ENCODE assay signal across 8 mouse cellular contexts in genomic region chr9:109862397-109863044, GRCm38 (mm10). TPM values are rescaled to one million over a fixed set of nuclear protein-coding genes. Genes with fewer than 3 reads are reported as not detected.
DNase-seq lines count a peak whose midpoint lies in the region; ATAC-seq and TF ChIP-seq lines count a peak whose summit lies in the region.

No protein-coding gene starts in this region.

- H3K27me3 ChIP-seq in heart, embryonic 10.5 days (ENCODE audit: insufficient read depth, poor library complexity, severe bottlenecking), result no peaks in the 10 kb centered on the region
- H3K27me3 ChIP-seq in kidney, embryonic 14.5 days (ENCODE audit: control insufficient read depth, insufficient read depth, low read length), result no peaks in the 10 kb centered on the region
- H3K27me3 ChIP-seq in liver, embryonic 11.5 days (replicated peaks; ENCODE audit: control insufficient read depth, insufficient read depth, low read length), result no peaks in the 10 kb centered on the region
- H3K27me3 ChIP-seq in splenic B cell, adult 2 months (ENCODE audit: control insufficient read depth, insufficient read depth, low read length, poor library complexity, severe bottlenecking), result no peaks in the 10 kb centered on the region

- peak; percentile 95 for TF ChIP-seq CTCF in bone marrow, adult 2 months (IDR thresholded peaks at IDR 0.05; ENCODE audit: control insufficient read depth, insufficient read depth, low read length)
- peak; percentile 78 for TF ChIP-seq CTCF in embryonic fibroblast, embryonic 13.5 days (IDR thresholded peaks at IDR 0.05; ENCODE audit: borderline replicate concordance, insufficient read depth, low read length)

- ATAC-seq in kidney, embryonic 14.5 days (ENCODE audit: low FRiP score, low TSS enrichment), result peak; percentile 67
- peak; percentile 56 for ATAC-seq in liver, embryonic 11.5 days (replicated peaks; ENCODE audit: low FRiP score)

- H3K4me2 ChIP-seq in kidney, embryonic 14.5 days (replicated peaks; ENCODE audit: low read depth, low read length), result no peak overlapping the region; the same call in 1 of the 2 replicates
- peak overlapping the region; percentile 53 for H3K4me2 ChIP-seq in liver, embryonic 11.5 days

- H3K4me3 ChIP-seq in bone marrow, adult 2 months (replicated peaks; ENCODE audit: control insufficient read depth, low read depth, low read length), result peak overlapping the region; percentile 63
- H3K4me3 ChIP-seq in embryonic fibroblast, embryonic 13.5 days (ENCODE audit: insufficient read depth, low read length), result no peak overlapping the region
- peak overlapping the region; percentile 29; the same call in 1 of the 2 replicates for H3K4me3 ChIP-seq in heart, embryonic 10.5 days
- no peak overlapping the region; the same call in 1 of the 2 replicates for H3K4me3 ChIP-seq in kidney, embryonic 14.5 days (ENCODE audit: low read length)
- H3K4me3 ChIP-seq in liver, embryonic 11.5 days (ENCODE audit: low read depth, low read length), result peak overlapping the region; percentile 30; the same call in 1 of the 2 replicates

- peak; percentile 81 for DNase-seq in 416B (ENCODE audit: low read depth)
- DNase-seq in heart, embryonic 10.5 days (ENCODE audit: low spot score), result peak; percentile 91
- peak; percentile 82 for DNase-seq in liver, embryonic 11.5 days (ENCODE audit: low spot score)
- peak; percentile 80 for DNase-seq in naive thymus-derived CD4-positive, alpha-beta T cell, adult 2 months (ENCODE audit: low read depth)
- peak; percentile 83 for DNase-seq in splenic B cell, adult 2 months (ENCODE audit: low read depth, low spot score)

- WGBS in bone marrow, adult 2 months, result 3% methylated on average over 20 of the region's 20 CpGs
- WGBS in heart, embryonic 10.5 days, result 15% methylated on average over 20 of the region's 20 CpGs
- WGBS in kidney, embryonic 14.5 days, result 16% methylated on average over 20 of the region's 20 CpGs
- 7% methylated on average over 20 of the region's 20 CpGs for WGBS in liver, embryonic 11.5 days

- peak overlapping the region; percentile 20; the same call in 1 of the 2 replicates for H3K27ac ChIP-seq in bone marrow, adult 2 months (ENCODE audit: control insufficient read depth, insufficient read depth, low read depth, low read length, poor library complexity)
- H3K27ac ChIP-seq in embryonic fibroblast, embryonic 13.5 days (ENCODE audit: insufficient read depth, low read length), result no peak overlapping the region
- H3K27ac ChIP-seq in heart, embryonic 10.5 days, result no peak overlapping the region
- no peak overlapping the region for H3K27ac ChIP-seq in kidney, embryonic 14.5 days (ENCODE audit: low read depth, low read length)
- peak overlapping the region; percentile 38; the same call in 1 of the 2 replicates for H3K27ac ChIP-seq in liver, embryonic 11.5 days (ENCODE audit: low read depth, low read length)

- H3K4me1 ChIP-seq in bone marrow, adult 2 months (ENCODE audit: control insufficient read depth, insufficient read depth, low read length), result no peaks in the 10 kb centered on the region; the same call in 1 of the 2 replicates
- H3K4me1 ChIP-seq in embryonic fibroblast, embryonic 13.5 days (ENCODE audit: control insufficient read depth, insufficient read depth, low read length), result no peaks in the 10 kb centered on the region; the same call in 1 of the 2 replicates
- peaks cover 7% of the 10 kb centered on the region; the same call in 1 of the 2 replicates for H3K4me1 ChIP-seq in heart, embryonic 10.5 days
- H3K4me1 ChIP-seq in kidney, embryonic 14.5 days (ENCODE audit: control insufficient read depth, insufficient read depth, low read length), result no peaks in the 10 kb centered on the region
- peaks cover 7% of the 10 kb centered on the region for H3K4me1 ChIP-seq in liver, embryonic 11.5 days (replicated peaks; ENCODE audit: control insufficient read depth, insufficient read depth, low read length)

- no peak overlapping the region for H3K9ac ChIP-seq in kidney, embryonic 14.5 days (ENCODE audit: low read depth, low read length)
- no peak overlapping the region for H3K9ac ChIP-seq in liver, embryonic 11.5 days (ENCODE audit: low read depth, low read length)

- no peaks in the 10 kb centered on the region for H3K9me3 ChIP-seq in heart, embryonic 10.5 days
- H3K9me3 ChIP-seq in kidney, embryonic 14.5 days (ENCODE audit: control insufficient read depth, low read length), result no peaks in the 10 kb centered on the region
- no peaks in the 10 kb centered on the region for H3K9me3 ChIP-seq in liver, embryonic 11.5 days (ENCODE audit: control insufficient read depth, low read length)

- H3K36me3 ChIP-seq in heart, embryonic 10.5 days, result no peaks in the 10 kb centered on the region
- H3K36me3 ChIP-seq in kidney, embryonic 14.5 days (ENCODE audit: control insufficient read depth, insufficient read depth, low read length), result no peaks in the 10 kb centered on the region
- H3K36me3 ChIP-seq in liver, embryonic 11.5 days (ENCODE audit: control insufficient read depth, insufficient read depth, low read length), result no peaks in the 10 kb centered on the region
- no peaks in the 10 kb centered on the region for H3K36me3 ChIP-seq in splenic B cell, adult 2 months (ENCODE audit: control insufficient read depth, insufficient read depth, low read length, poor library complexity, severe bottlenecking)

- TF ChIP-seq POLR2A in bone marrow, adult 2 months (IDR thresholded peaks at IDR 0.05; ENCODE audit: borderline replicate concordance, control insufficient read depth, low read depth, low read length), result no peak
- TF ChIP-seq POLR2A in embryonic fibroblast, embryonic 13.5 days (IDR thresholded peaks at IDR 0.05; ENCODE audit: low read depth, low read length), result no peak

RNA-seq across cellular contexts. Expression of gene Cdc25a, which starts 12.9 kb away (rescaled TPM):
- 18.7 and 28.3 TPM in 2 replicates for polyA plus RNA-seq in bone marrow, adult 2 months (2011; ENCODE audit: insufficient read depth, insufficient read length, low replicate concordance, missing spikeins)
- 19.6 and 21.9 TPM in 2 replicates for polyA plus RNA-seq in embryonic fibroblast, embryonic 13.5 days (2011; ENCODE audit: insufficient read length, low read depth, missing spikeins)
- polyA plus RNA-seq in heart, embryonic 10.5 days (2016; fragmentation: Nextera tagmentation; extraction: Ambion mirVana), result 24.5 and 37.8 TPM in 2 replicates
- polyA plus RNA-seq in kidney, embryonic 14.5 days (2014; fragmentation: Nextera tagmentation; extraction: Ambion mirVana), result 21.1 and 31.6 TPM in 2 replicates
- 39.8 and 42.5 TPM in 2 replicates for polyA plus RNA-seq in liver, embryonic 11.5 days (2014; fragmentation: Nextera tagmentation; extraction: Ambion mirVana)

RNA-seq across cellular contexts. Expression of gene Camp, which starts 13.1 kb away (rescaled TPM):
- 1,948 and 4,579 TPM in 2 replicates for polyA plus RNA-seq in bone marrow, adult 2 months (2011; ENCODE audit: insufficient read depth, insufficient read length, low replicate concordance, missing spikeins)
- polyA plus RNA-seq in embryonic fibroblast, embryonic 13.5 days (2011; ENCODE audit: insufficient read length, low read depth, missing spikeins), result not detected in 2 replicates
- not detected in 2 replicates for polyA plus RNA-seq in heart, embryonic 10.5 days (2016; fragmentation: Nextera tagmentation; extraction: Ambion mirVana)
- polyA plus RNA-seq in kidney, embryonic 14.5 days (2014; fragmentation: Nextera tagmentation; extraction: Ambion mirVana), result 0.27 TPM in 1 of 2 replicates, not detected in the other
- polyA plus RNA-seq in liver, embryonic 11.5 days (2014; fragmentation: Nextera tagmentation; extraction: Ambion mirVana), result 13.5 and 15.8 TPM in 2 replicates

RNA-seq across cellular contexts. Expression of gene Nme6, which starts 30.0 kb away (rescaled TPM):
- 12.8 and 25.8 TPM in 2 replicates for polyA plus RNA-seq in bone marrow, adult 2 months (2011; ENCODE audit: insufficient read depth, insufficient read length, low replicate concordance, missing spikeins)
- 15.2 and 21.3 TPM in 2 replicates for polyA plus RNA-seq in embryonic fibroblast, embryonic 13.5 days (2011; ENCODE audit: insufficient read length, low read depth, missing spikeins)
- polyA plus RNA-seq in heart, embryonic 10.5 days (2016; fragmentation: Nextera tagmentation; extraction: Ambion mirVana), result 84.4 and 93.4 TPM in 2 replicates
- 88.6 and 102 TPM in 2 replicates for polyA plus RNA-seq in kidney, embryonic 14.5 days (2014; fragmentation: Nextera tagmentation; extraction: Ambion mirVana)
- 91.1 and 94.6 TPM in 2 replicates for polyA plus RNA-seq in liver, embryonic 11.5 days (2014; fragmentation: Nextera tagmentation; extraction: Ambion mirVana)

RNA-seq across cellular contexts. Expression of gene Spink8, which starts 50.4 kb away (rescaled TPM):
- not detected in 2 replicates for polyA plus RNA-seq in bone marrow, adult 2 months (2011; ENCODE audit: insufficient read depth, insufficient read length, low replicate concordance, missing spikeins)
- polyA plus RNA-seq in embryonic fibroblast, embryonic 13.5 days (2011; ENCODE audit: insufficient read length, low read depth, missing spikeins), result not detected in 2 replicates
- not detected in 2 replicates for polyA plus RNA-seq in heart, embryonic 10.5 days (2016; fragmentation: Nextera tagmentation; extraction: Ambion mirVana)
- polyA plus RNA-seq in kidney, embryonic 14.5 days (2014; fragmentation: Nextera tagmentation; extraction: Ambion mirVana), result 25.1 and 32.7 TPM in 2 replicates
- not detected in 2 replicates for polyA plus RNA-seq in liver, embryonic 11.5 days (2014; fragmentation: Nextera tagmentation; extraction: Ambion mirVana)

Comparison
In these comparisons a context has a peak if more than half of its experiments do, and no peak if none do; other contexts are left out.
1. H3K27ac ChIP-seq: peak in bone marrow, adult 2 months (single experiment) and liver, embryonic 11.5 days (single experiment); none in embryonic fibroblast, embryonic 13.5 days (single experiment), heart, embryonic 10.5 days (single experiment) and kidney, embryonic 14.5 days (single experiment).
2. H3K4me3 ChIP-seq: peak in bone marrow, adult 2 months (single experiment), heart, embryonic 10.5 days (single experiment) and liver, embryonic 11.5 days (single experiment); none in embryonic fibroblast, embryonic 13.5 days (single experiment) and kidney, embryonic 14.5 days (single experiment).
3. RNA of gene Camp, which starts 13.1 kb away (polyA plus RNA-seq): 1,948 to 4,579 TPM in bone marrow, adult 2 months; 13.5 to 15.8 TPM in liver, embryonic 11.5 days, 0.27 TPM in kidney, embryonic 14.5 days, not detected in embryonic fibroblast, embryonic 13.5 days and not detected in heart, embryonic 10.5 days; every median in the first group is over 100 times any median in the second.
4. Peak in every context shown above with its lines, with median percentiles within 50 percentile points of each other: DNase-seq.